Mouse (Mus musculus) heart, postnatal 0 days (tissue): ENCODE data around the gene Zfp704.

ENCODE experiments used
- CTCF ChIP-seq: IDR thresholded peaks from 2 replicates; pipeline ENCODE4 v1.5.1; 2016; ENCODE audit warnings: antibody characterized with exemption, control low read depth, low read depth
- EP300 ChIP-seq: IDR thresholded peaks from 2 replicates; pipeline ENCODE4 v1.6.1; 2016; ENCODE audit warnings: antibody characterized with exemption, low read depth

DNA sequence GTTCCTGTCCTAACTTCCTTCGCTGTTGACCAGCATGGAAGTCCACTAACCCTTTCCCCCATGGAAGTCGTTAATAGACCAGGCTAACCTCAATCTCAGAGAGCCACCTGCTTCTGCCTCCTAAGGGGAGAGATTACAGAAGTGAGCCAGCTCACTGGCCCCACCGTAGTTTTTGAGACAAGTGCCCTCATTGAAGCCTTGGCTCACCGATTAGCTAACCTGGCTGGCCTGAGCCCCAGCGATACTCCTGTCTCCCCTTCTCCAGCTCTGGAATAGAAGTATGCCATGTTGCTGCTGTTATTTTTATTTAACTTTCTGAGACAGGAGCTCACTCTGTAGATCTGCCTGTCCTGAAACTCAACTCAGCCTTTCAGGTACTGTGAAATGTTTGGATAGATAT is 66.0 kb downstream of the Zfp704 start:
- TF ChIP-seq EP300 (no peak), CTCF (no peak)
